Mouse (Mus musculus): ENCODE data around the gene Tent4b. TPM values are rescaled to one million over a fixed set of nuclear protein-coding genes. Genes with fewer than 3 reads are reported as not detected.
A peak's percentile ranks its signal among the peaks of the same experiment; 100 is the strongest.

Tent4b gene
- polyA plus RNA-seq, 1 experiment from 2014 or later = 3.6 TPM

DNA sequence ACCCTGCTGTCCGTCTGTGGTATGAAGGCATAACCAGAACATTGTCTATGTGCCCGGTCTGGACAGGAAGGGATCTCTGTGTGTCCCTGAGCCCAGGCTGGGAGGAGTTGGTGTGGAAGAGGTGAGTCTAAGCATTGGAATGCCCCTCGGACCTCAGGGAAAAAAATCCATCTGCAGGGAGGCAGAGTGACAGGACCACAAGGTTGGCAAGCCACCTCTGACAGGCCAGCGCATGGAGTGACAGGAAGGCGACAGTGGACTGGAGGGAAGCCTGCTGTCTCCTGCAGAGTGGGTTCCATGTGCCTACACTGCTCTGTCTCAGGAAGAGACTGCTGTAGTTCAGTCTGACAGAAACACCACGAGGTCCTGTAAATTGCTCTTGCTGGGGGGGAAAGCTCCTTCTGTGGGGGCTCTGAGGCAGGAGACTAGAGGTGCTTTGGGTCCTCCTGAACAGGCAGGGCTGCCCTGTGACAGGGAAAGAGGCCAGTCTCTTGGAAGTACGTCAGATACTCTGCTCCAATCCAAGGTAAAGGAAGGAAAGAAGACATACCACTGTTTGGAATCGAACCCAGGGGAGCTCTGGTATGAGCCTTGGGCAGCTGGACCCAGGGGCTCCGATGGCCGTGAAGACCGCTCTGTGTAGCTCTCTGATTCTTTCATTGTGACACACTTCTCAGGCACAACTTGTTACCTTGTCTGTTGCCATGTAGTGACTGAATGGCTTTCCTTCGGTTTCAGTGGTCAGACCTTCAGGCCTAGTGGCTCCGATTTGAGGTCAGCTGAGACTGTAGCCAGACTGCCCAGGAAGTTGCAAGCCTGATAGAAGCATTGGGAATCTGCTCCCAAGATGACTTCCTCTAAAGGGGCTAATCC lies 84.5 kb downstream of the Tent4b start:
- H3K4me1 ChIP-seq (replicated peaks; ENCODE audit: control insufficient read depth, insufficient read depth) = no peaks in the 10 kb centered on the region; the same call in 1 of the 2 replicates
- H3K9me3 ChIP-seq (ENCODE audit: control insufficient read depth, low read length) = no peaks in the 10 kb centered on the region
- ATAC-seq (ENCODE audit: low FRiP score, low TSS enrichment) (no peak), DNase-seq (ENCODE audit: low spot score) (no peak)
- H3K27me3 ChIP-seq (ENCODE audit: control insufficient read depth, insufficient read depth, low read length) = no peaks in the 10 kb centered on the region
- no peak overlapping the region for H3K27ac ChIP-seq (replicated peaks)
- no peak overlapping the region for H3K4me3 ChIP-seq (ENCODE audit: low read depth, low read length)
- H3K9ac ChIP-seq (ENCODE audit: low read length) = no peak overlapping the region
- H3K4me2 ChIP-seq (replicated peaks; ENCODE audit: low read depth) = no peak overlapping the region
- 83% methylated on average over 13 of the region's 13 CpGs for WGBS
- no peaks in the 10 kb centered on the region for H3K36me3 ChIP-seq (ENCODE audit: control insufficient read depth, insufficient read depth, low read length)
- TF ChIP-seq CTCF (IDR thresholded peaks at IDR 0.05; ENCODE audit: low read depth) = no peak
- no peak for TF ChIP-seq EP300 (optimal IDR thresholded peaks at IDR 0.05)

- 44% methylated on average over 7 of the region's 7 CpGs for WGBS
- Histone ChIP-seq H3K27me3 (ENCODE audit: control insufficient read depth, insufficient read depth, low read length) (no peaks in the 10 kb centered on the region), H3K27ac (replicated peaks) (no peak overlapping the region), H3K9ac (ENCODE audit: low read length) (no peak overlapping the region), H3K4me1 (replicated peaks; ENCODE audit: control insufficient read depth, insufficient read depth) (no peaks in the 10 kb centered on the region; the same call in 1 of the 2 replicates), H3K4me2 (replicated peaks; ENCODE audit: low read depth) (no peak overlapping the region), H3K4me3 (ENCODE audit: low read depth, low read length) (no peak overlapping the region), H3K9me3 (ENCODE audit: control insufficient read depth, low read length) (no peaks in the 10 kb centered on the region), H3K36me3 (ENCODE audit: control insufficient read depth, insufficient read depth, low read length) (no peaks in the 10 kb centered on the region)
- ATAC-seq (ENCODE audit: low FRiP score, low TSS enrichment) (0 out of 2 replicates have a peak, but pooled peaks have one; percentile 22), DNase-seq (ENCODE audit: low spot score) (no peak)
- TF ChIP-seq EP300 (optimal IDR thresholded peaks at IDR 0.05) = no peak
Observed at GRCm38 (mm10) chr8:88284738-88285137, 85.7 kb downstream of the Tent4b start.

GRCm38 (mm10) chr8:88285469-88286356 lies 86.7 kb downstream of the Tent4b start:
- Histone ChIP-seq H3K4me1 (replicated peaks; ENCODE audit: control insufficient read depth, insufficient read depth) (no peaks in the 10 kb centered on the region; the same call in 1 of the 2 replicates), H3K36me3 (ENCODE audit: control insufficient read depth, insufficient read depth, low read length) (no peaks in the 10 kb centered on the region), H3K4me3 (ENCODE audit: low read depth, low read length) (no peak overlapping the region), H3K4me2 (replicated peaks; ENCODE audit: low read depth) (no peak overlapping the region), H3K9ac (ENCODE audit: low read length) (no peak overlapping the region), H3K27me3 (ENCODE audit: control insufficient read depth, insufficient read depth, low read length) (no peaks in the 10 kb centered on the region), H3K9me3 (ENCODE audit: control insufficient read depth, low read length) (no peaks in the 10 kb centered on the region), H3K27ac (replicated peaks) (no peak overlapping the region)
- TF ChIP-seq EP300 (optimal IDR thresholded peaks at IDR 0.05) = no peak
- TF ChIP-seq CTCF (IDR thresholded peaks at IDR 0.05; ENCODE audit: low read depth) = peak; percentile 43
- DNase-seq (ENCODE audit: low spot score) (no peak), ATAC-seq (ENCODE audit: low FRiP score, low TSS enrichment) (no peak)
- 79% methylated on average over 6 of the region's 8 CpGs for WGBS

- no peaks in the 10 kb centered on the region; the same call in 1 of the 2 replicates for H3K4me1 ChIP-seq (replicated peaks; ENCODE audit: control insufficient read depth, insufficient read depth)
- ATAC-seq (ENCODE audit: low FRiP score, low TSS enrichment) (no peak), DNase-seq (ENCODE audit: low spot score) (no peak)
- no peaks in the 10 kb centered on the region for H3K27me3 ChIP-seq (ENCODE audit: control insufficient read depth, insufficient read depth, low read length)
- H3K4me3 ChIP-seq (ENCODE audit: low read depth, low read length) = no peak overlapping the region
- no peak overlapping the region for H3K9ac ChIP-seq (ENCODE audit: low read length)
- H3K9me3 ChIP-seq (ENCODE audit: control insufficient read depth, low read length) = no peaks in the 10 kb centered on the region
- H3K36me3 ChIP-seq (ENCODE audit: control insufficient read depth, insufficient read depth, low read length) = no peaks in the 10 kb centered on the region
- H3K27ac ChIP-seq (replicated peaks) = no peak overlapping the region
- 78% methylated on average over 14 of the region's 14 CpGs for WGBS
- no peak overlapping the region for H3K4me2 ChIP-seq (replicated peaks; ENCODE audit: low read depth)
- TF ChIP-seq EP300 (optimal IDR thresholded peaks at IDR 0.05) (no peak), CTCF (IDR thresholded peaks at IDR 0.05; ENCODE audit: low read depth) (no peak)
Observed at GRCm38 (mm10) chr8:88286421-88286960, 87.5 kb downstream of the Tent4b start.

DNA sequence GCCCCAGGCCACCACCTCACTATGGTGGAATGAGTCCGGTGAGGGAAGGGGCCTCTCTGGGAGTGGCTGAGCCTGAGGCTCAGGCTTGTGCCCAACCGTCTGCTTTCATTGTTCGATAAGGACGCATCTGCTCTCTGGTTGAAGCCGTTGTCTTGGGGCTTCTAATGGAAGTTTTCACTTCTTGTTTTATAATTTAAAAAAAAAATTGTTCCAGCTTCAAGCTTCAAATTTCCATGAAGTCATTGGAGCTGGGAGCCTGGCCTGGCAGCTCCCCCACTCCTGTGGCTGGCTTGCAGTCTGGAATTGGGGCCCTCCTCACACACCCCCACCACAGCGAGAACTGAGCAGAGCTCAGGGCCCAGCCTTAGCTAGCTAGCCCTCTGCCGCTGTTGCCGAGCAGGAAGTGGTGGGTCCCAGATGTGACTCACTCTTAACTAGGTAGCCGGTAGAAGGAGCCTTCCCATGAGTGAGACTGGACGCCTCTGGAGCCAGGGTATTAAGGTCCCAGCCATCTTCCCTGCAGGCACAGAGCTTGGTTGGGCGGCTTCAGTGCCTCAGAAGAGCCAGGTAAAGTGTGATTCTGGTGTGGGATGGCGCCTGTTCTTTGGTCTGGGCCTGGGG lies 89.7 kb downstream of the Tent4b start:
- Histone ChIP-seq H3K4me2 (replicated peaks; ENCODE audit: low read depth) (no peak overlapping the region), H3K27ac (replicated peaks) (peak overlapping the region; percentile 40; the same call in 1 of the 2 replicates)
- peak; percentile 26; the same call in 1 of the 2 replicates for ATAC-seq (ENCODE audit: low FRiP score, low TSS enrichment)

More for the DNA sequence above, 89.7 kb downstream of the Tent4b start:
- H3K9ac ChIP-seq (ENCODE audit: low read length) = no peak overlapping the region
- TF ChIP-seq CTCF (IDR thresholded peaks at IDR 0.05; ENCODE audit: low read depth) = no peak
- TF ChIP-seq EP300 (optimal IDR thresholded peaks at IDR 0.05) = no peak
- H3K4me3 ChIP-seq (ENCODE audit: low read depth, low read length) = no peak overlapping the region
- no peaks in the 10 kb centered on the region for H3K4me1 ChIP-seq (replicated peaks; ENCODE audit: control insufficient read depth, insufficient read depth)
- no peaks in the 10 kb centered on the region for H3K36me3 ChIP-seq (ENCODE audit: control insufficient read depth, insufficient read depth, low read length)
- no peaks in the 10 kb centered on the region for H3K27me3 ChIP-seq (ENCODE audit: control insufficient read depth, insufficient read depth, low read length)
- 53% methylated on average over 12 of the region's 12 CpGs for WGBS
- H3K9me3 ChIP-seq (ENCODE audit: control insufficient read depth, low read length) = no peaks in the 10 kb centered on the region
- no peak for DNase-seq (ENCODE audit: low spot score)

All from stomach, postnatal 0 days (tissue).